Mouse (Mus musculus) cerebellum, postnatal 10 days (tissue): ENCODE measurements around the gene Kcnh5.

Experiments
- DNase-seq, 2 experiments: peaks; one replicate each; pipeline ENCODE4 v3.0.0; 2021; ENCODE audit warnings: mixed read lengths in 2 of 2

The Kcnh5 gene

GRCm38 (mm10) chr12:74951124-74952115 is 225.7 kb downstream of the Kcnh5 start:
- peak; percentile 21 to 46 for DNase-seq

- DNase-seq: peak; percentile 53 to 56
Observed at GRCm38 (mm10) chr12:74901331-74901730, 275.8 kb downstream of the Kcnh5 start.

GRCm38 (mm10) chr12:74900777-74901176 is 276.4 kb downstream of the Kcnh5 start:
- no peak for DNase-seq

GRCm38 (mm10) chr12:74899055-74899454 is 278.1 kb downstream of the Kcnh5 start:
- DNase-seq: no peak

- DNase-seq: no peak
Observed at GRCm38 (mm10) chr12:74898211-74898610, 278.9 kb downstream of the Kcnh5 start.

GRCm38 (mm10) chr12:74894870-74895423 is 282.2 kb downstream of the Kcnh5 start:
- DNase-seq: no peak

- no peak for DNase-seq
Observed at GRCm38 (mm10) chr12:74889419-74889818, 287.7 kb downstream of the Kcnh5 start.

GRCm38 (mm10) chr12:74887064-74887463 is 290.1 kb downstream of the Kcnh5 start:
- DNase-seq: no peak

GRCm38 (mm10) chr12:74881344-74881743 is 295.8 kb downstream of the Kcnh5 start:
- no peak for DNase-seq

GRCm38 (mm10) chr12:74855666-74856065 is 321.5 kb downstream of the Kcnh5 start:
- peak; percentile 45 to 62 for DNase-seq

- DNase-seq: no peak
Observed at GRCm38 (mm10) chr12:74854263-74854662, 322.9 kb downstream of the Kcnh5 start.

- DNase-seq: no peak
Observed at GRCm38 (mm10) chr12:74850323-74850722, 326.8 kb downstream of the Kcnh5 start.

GRCm38 (mm10) chr12:74849912-74850311 is 327.2 kb downstream of the Kcnh5 start:
- no peak for DNase-seq

- peak; percentile 83 to 84 for DNase-seq
Observed at GRCm38 (mm10) chr12:74848611-74849347, 328.4 kb downstream of the Kcnh5 start.
